Mouse (Mus musculus): ENCODE results near the gene Ensa. TPM values are rescaled to one million over a fixed set of nuclear protein-coding genes. Genes with fewer than 3 reads are reported as not detected.
A peak's percentile ranks its signal among the peaks of the same experiment; 100 is the strongest.

The Ensa gene
- 95.1 and 102 TPM in 2 replicates for polyA plus RNA-seq (2014; fragmentation: Nextera tagmentation; extraction: Ambion mirVana)

DNA sequence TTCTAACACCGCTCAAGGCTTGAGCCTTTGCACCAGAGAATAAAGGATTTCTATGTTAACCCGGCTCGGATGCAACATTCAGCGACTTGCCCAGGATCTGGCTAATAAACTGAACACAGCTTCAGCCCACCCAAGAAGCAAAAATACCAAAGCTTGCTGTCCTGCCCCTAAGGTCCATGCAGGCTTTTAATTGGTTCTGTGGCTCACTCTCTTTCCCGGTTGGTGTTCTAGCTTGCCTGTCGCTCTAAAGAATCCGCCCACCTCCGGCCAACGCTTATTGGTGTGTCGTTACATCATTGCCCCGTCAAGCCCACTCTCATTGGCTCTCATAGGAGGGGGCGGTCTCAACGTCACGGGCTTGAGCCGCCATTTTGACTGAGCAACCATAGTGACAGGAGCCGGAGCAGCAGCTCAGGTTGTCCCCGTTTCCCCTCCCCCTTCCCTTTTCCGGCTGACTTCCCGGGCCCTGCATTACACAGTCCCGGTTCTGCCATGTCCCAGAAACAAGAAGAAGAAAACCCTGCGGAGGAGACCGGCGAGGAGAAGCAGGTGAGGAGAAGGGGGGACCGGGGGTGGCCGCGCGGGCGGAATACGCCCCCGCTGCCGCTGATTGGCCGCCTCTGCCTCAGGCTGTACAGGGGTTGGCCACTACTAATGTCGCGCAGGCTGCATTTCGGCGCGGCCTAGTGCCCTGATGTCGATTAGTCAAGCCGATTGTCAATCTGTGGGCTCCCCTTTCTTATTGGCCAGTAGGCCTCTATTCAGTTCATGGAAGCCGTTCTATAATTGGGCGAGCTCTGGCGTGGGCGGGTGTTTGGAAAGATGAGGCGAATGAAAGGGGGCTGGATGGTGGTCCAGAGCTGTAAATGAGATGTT lies at the start of gene Ensa:
Gene Ensa, plus strand, starts transcription at position 366 of the 876 bp plus-strand sequence.
- H3K9ac ChIP-seq = peak within 1 kb of the TSS; percentile 67
- DNase-seq (ENCODE audit: low spot score) (peak; percentile 98), ATAC-seq (ENCODE audit: low FRiP score) (peak; percentile 98)
- no peaks in the 10 kb centered on the region for H3K9me3 ChIP-seq (ENCODE audit: control insufficient read depth, low read length)
- H3K4me1 ChIP-seq (replicated peaks; ENCODE audit: control insufficient read depth, insufficient read depth, low read length) = peaks cover 13% of the 10 kb centered on the region
- peaks cover 45% of the 10 kb centered on the region for H3K36me3 ChIP-seq (replicated peaks; ENCODE audit: control insufficient read depth, insufficient read depth)
- H3K4me2 ChIP-seq (replicated peaks) = peak within 1 kb of the TSS; percentile 87
- peak within 1 kb of the TSS; percentile 48 for H3K4me3 ChIP-seq (replicated peaks; ENCODE audit: low read length)
- H3K27me3 ChIP-seq (ENCODE audit: control insufficient read depth, insufficient read depth, low read length) = no peaks in the 10 kb centered on the region
- H3K27ac ChIP-seq = peak within 1 kb of the TSS; percentile 94
- under 1% methylated on average over 44 of the region's 44 CpGs for WGBS

DNA sequence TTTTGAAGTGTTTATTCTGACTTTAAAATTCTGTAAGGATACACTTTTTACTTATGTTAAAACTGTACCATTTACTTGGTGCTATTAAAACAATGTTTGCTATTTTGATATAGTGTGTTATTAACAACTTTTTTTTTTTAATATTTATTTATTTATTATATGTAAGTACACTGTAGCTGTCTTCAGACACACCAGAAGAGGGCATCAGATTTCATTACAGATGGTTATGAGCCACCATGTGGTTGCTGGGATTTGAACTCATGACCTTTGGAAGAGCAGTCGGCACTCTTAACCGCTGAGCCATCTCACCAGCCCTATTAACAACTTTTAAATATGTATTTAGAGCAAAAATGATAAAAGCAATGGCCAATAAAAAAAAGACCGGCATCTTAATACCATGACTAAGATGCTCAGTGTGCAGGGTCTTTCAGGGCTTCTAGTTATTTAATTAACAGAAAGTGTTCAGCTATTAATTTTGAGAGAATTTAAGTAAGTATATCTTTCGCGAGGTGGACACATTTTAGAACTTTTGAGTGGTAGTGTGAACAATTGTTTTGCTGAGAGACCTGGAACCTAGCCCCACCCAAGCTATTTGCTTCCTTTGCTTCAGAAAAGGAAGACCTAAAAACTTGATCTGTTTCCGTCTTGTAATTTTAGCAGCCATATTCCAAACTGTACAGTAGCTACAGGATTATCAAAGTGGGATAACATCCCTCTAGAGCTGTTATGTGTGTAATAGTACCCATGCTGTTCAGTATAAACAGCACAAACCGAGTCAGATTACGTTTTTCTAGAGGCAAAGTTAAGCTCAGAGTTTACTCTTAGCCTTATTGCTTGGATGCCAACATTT lies 36.8 kb upstream of the Ensa start:
- Histone ChIP-seq H3K9ac (peak overlapping the region; percentile 17; the same call in 1 of the 2 replicates), H3K9me3 (ENCODE audit: control insufficient read depth, low read length) (no peaks in the 10 kb centered on the region), H3K36me3 (replicated peaks; ENCODE audit: control insufficient read depth, insufficient read depth) (peaks cover 14% of the 10 kb centered on the region), H3K4me2 (replicated peaks) (peak overlapping the region; percentile 61), H3K27ac (peak overlapping the region; percentile 62), H3K4me1 (replicated peaks; ENCODE audit: control insufficient read depth, insufficient read depth, low read length) (peaks cover 9% of the 10 kb centered on the region; the same call in 1 of the 2 replicates), H3K4me3 (replicated peaks; ENCODE audit: low read length) (peak overlapping the region; percentile 26), H3K27me3 (ENCODE audit: control insufficient read depth, insufficient read depth, low read length) (no peaks in the 10 kb centered on the region)
- no peak for ATAC-seq (ENCODE audit: low FRiP score)
- WGBS = 52% methylated on average over 8 of the region's 8 CpGs
- no peak for DNase-seq (ENCODE audit: low spot score)

- H3K9ac ChIP-seq = peak within 1 kb of the TSS; percentile 63
- peaks cover 9% of the 10 kb centered on the region; the same call in 1 of the 2 replicates for H3K4me1 ChIP-seq (replicated peaks; ENCODE audit: control insufficient read depth, insufficient read depth, low read length)
- H3K27me3 ChIP-seq (ENCODE audit: control insufficient read depth, insufficient read depth, low read length) = no peaks in the 10 kb centered on the region
- H3K9me3 ChIP-seq (ENCODE audit: control insufficient read depth, low read length) = no peaks in the 10 kb centered on the region
- peaks cover 21% of the 10 kb centered on the region for H3K36me3 ChIP-seq (replicated peaks; ENCODE audit: control insufficient read depth, insufficient read depth)
- ATAC-seq (ENCODE audit: low FRiP score) (peak; percentile 100), DNase-seq (ENCODE audit: low spot score) (peak; percentile 98)
- H3K4me3 ChIP-seq (replicated peaks; ENCODE audit: low read length) = peak within 1 kb of the TSS; percentile 63
- whole genome bisulfite sequencing = under 1% methylated on average over 12 of the region's 12 CpGs
- H3K27ac ChIP-seq = peak within 1 kb of the TSS; percentile 62
- peak within 1 kb of the TSS; percentile 88 for H3K4me2 ChIP-seq (replicated peaks)
Observed at GRCm38 (mm10) chr3:95588604-95589086, 36.1 kb upstream of the Ensa start, which contains the start of gene Golph3l. Gene Golph3l (plus strand): TSS chr3:95588934.

DNA sequence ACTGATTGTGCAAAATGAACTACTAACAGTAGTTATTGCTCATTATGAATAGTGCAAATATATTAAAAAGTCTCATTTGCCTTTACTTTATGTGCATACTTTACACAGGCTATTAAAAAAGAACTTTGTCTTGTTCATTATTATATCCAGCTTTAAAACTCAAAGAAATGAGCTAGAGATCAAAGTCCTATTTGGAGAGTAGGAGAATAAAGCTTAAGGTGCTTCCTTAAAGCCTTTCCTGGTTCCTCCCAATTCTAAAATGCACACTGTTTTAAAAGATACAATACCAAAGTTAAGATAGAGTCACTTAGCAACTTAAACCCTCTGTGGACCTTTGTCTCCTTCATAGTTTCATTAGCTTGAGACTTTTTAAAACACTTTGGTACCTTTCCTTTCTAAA lies 26.1 kb upstream of the Ensa start:
- Histone ChIP-seq H3K4me1 (replicated peaks; ENCODE audit: control insufficient read depth, insufficient read depth, low read length) (no peaks in the 10 kb centered on the region), H3K9ac (no peak overlapping the region), H3K27ac (no peak overlapping the region), H3K4me3 (replicated peaks; ENCODE audit: low read length) (no peak overlapping the region), H3K9me3 (ENCODE audit: control insufficient read depth, low read length) (no peaks in the 10 kb centered on the region), H3K4me2 (replicated peaks) (no peak overlapping the region), H3K36me3 (replicated peaks; ENCODE audit: control insufficient read depth, insufficient read depth) (peaks cover 48% of the 10 kb centered on the region), H3K27me3 (ENCODE audit: control insufficient read depth, insufficient read depth, low read length) (no peaks in the 10 kb centered on the region)
- ATAC-seq (ENCODE audit: low FRiP score) (no peak), DNase-seq (ENCODE audit: low spot score) (no peak)

DNA sequence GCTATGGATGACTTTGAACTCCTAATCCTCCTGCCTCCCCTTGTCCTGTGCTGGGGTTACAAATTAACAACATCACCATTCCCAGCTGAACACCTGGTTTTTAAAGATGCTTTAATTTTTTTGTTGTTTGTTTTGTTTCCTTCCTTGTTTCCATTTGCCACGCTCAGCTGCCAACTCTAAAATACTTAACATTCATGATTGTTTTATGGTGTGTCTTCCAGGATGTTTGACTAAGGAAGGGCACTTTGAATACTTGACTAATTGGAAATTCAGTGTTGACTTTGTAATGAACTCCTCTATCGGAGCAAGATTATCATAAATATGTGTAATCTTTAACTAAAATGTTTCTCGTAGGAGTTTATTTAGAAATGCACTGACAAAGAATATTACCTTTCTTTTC lies 23.5 kb upstream of the Ensa start:
- DNase-seq (ENCODE audit: low spot score) (no peak), ATAC-seq (ENCODE audit: low FRiP score) (no peak)
- Histone ChIP-seq H3K9ac (no peak overlapping the region), H3K4me2 (replicated peaks) (no peak overlapping the region), H3K27me3 (ENCODE audit: control insufficient read depth, insufficient read depth, low read length) (no peaks in the 10 kb centered on the region), H3K4me3 (replicated peaks; ENCODE audit: low read length) (no peak overlapping the region), H3K27ac (no peak overlapping the region), H3K9me3 (ENCODE audit: control insufficient read depth, low read length) (no peaks in the 10 kb centered on the region), H3K4me1 (replicated peaks; ENCODE audit: control insufficient read depth, insufficient read depth, low read length) (no peaks in the 10 kb centered on the region), H3K36me3 (replicated peaks; ENCODE audit: control insufficient read depth, insufficient read depth) (peaks cover 31% of the 10 kb centered on the region)
- WGBS = 92% methylated on average over 3 of the region's 3 CpGs

GRCm38 (mm10) chr3:95606096-95606495 lies 18.7 kb upstream of the Ensa start:
- no peak overlapping the region for H3K27ac ChIP-seq
- DNase-seq (ENCODE audit: low spot score) (no peak), ATAC-seq (ENCODE audit: low FRiP score) (no peak)
- no peaks in the 10 kb centered on the region for H3K4me1 ChIP-seq (replicated peaks; ENCODE audit: control insufficient read depth, insufficient read depth, low read length)
- H3K4me3 ChIP-seq (replicated peaks; ENCODE audit: low read length) = no peak overlapping the region
- no peaks in the 10 kb centered on the region for H3K9me3 ChIP-seq (ENCODE audit: control insufficient read depth, low read length)
- no peak overlapping the region for H3K9ac ChIP-seq
- H3K36me3 ChIP-seq (replicated peaks; ENCODE audit: control insufficient read depth, insufficient read depth) = peaks cover 52% of the 10 kb centered on the region
- H3K27me3 ChIP-seq (ENCODE audit: control insufficient read depth, insufficient read depth, low read length) = no peaks in the 10 kb centered on the region
- 82% methylated on average over 3 of the region's 3 CpGs for WGBS
- no peak overlapping the region for H3K4me2 ChIP-seq (replicated peaks)

- 81% methylated on average over 3 of the region's 3 CpGs for WGBS
- DNase-seq (ENCODE audit: low spot score) = no peak
- peaks cover 56% of the 10 kb centered on the region for H3K36me3 ChIP-seq (replicated peaks; ENCODE audit: control insufficient read depth, insufficient read depth)
Observed at GRCm38 (mm10) chr3:95609195-95609594, 15.6 kb upstream of the Ensa start.

DNA sequence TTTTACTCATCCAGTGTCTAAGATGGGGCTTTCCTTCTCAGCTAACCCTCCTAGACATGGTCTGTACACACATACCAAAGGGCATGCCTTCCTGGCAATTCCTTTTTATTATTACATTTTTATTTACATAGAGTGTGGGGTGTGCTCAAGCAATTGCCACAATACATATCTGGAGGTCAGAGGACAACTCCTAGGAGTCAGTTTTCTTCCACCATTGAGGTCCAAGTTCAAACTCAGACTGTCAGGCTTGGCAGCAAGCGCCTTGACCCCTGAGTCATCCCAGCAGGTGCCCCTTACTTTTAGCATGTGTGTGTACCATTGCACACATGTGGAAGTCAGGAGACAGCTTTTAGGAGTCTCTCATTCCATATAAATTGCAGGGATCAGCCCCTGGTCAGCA lies 10.8 kb upstream of the Ensa start:
- no peaks in the 10 kb centered on the region for H3K4me1 ChIP-seq (replicated peaks; ENCODE audit: control insufficient read depth, insufficient read depth, low read length)
- no peak overlapping the region for H3K27ac ChIP-seq
- ATAC-seq (ENCODE audit: low FRiP score) (no peak), DNase-seq (ENCODE audit: low spot score) (no peak)
- WGBS = 97% methylated on average over 1 of the region's 1 CpGs
- H3K4me3 ChIP-seq (replicated peaks; ENCODE audit: low read length) = no peak overlapping the region
- H3K9me3 ChIP-seq (ENCODE audit: control insufficient read depth, low read length) = no peaks in the 10 kb centered on the region
- H3K4me2 ChIP-seq (replicated peaks) = no peak overlapping the region
- H3K27me3 ChIP-seq (ENCODE audit: control insufficient read depth, insufficient read depth, low read length) = no peaks in the 10 kb centered on the region
- peaks cover 59% of the 10 kb centered on the region for H3K36me3 ChIP-seq (replicated peaks; ENCODE audit: control insufficient read depth, insufficient read depth)
- no peak overlapping the region for H3K9ac ChIP-seq

More at GRCm38 (mm10) chr3:95609195-95609594, 15.6 kb upstream of the Ensa start:
- Histone ChIP-seq H3K9ac (no peak overlapping the region), H3K4me2 (replicated peaks) (no peak overlapping the region), H3K9me3 (ENCODE audit: control insufficient read depth, low read length) (no peaks in the 10 kb centered on the region), H3K4me1 (replicated peaks; ENCODE audit: control insufficient read depth, insufficient read depth, low read length) (no peaks in the 10 kb centered on the region), H3K27ac (no peak overlapping the region), H3K27me3 (ENCODE audit: control insufficient read depth, insufficient read depth, low read length) (no peaks in the 10 kb centered on the region), H3K4me3 (replicated peaks; ENCODE audit: low read length) (no peak overlapping the region)
- ATAC-seq (ENCODE audit: low FRiP score) = no peak

- Histone ChIP-seq H3K36me3 (replicated peaks; ENCODE audit: control insufficient read depth, insufficient read depth) (peaks cover 53% of the 10 kb centered on the region), H3K4me2 (replicated peaks) (no peak overlapping the region), H3K27ac (no peak overlapping the region), H3K4me3 (replicated peaks; ENCODE audit: low read length) (no peak overlapping the region), H3K27me3 (ENCODE audit: control insufficient read depth, insufficient read depth, low read length) (no peaks in the 10 kb centered on the region), H3K9ac (no peak overlapping the region), H3K4me1 (replicated peaks; ENCODE audit: control insufficient read depth, insufficient read depth, low read length) (no peaks in the 10 kb centered on the region), H3K9me3 (ENCODE audit: control insufficient read depth, low read length) (no peaks in the 10 kb centered on the region)
- no peak for DNase-seq (ENCODE audit: low spot score)
- no peak for ATAC-seq (ENCODE audit: low FRiP score)
- WGBS = 96% methylated on average over 1 of the region's 1 CpGs
Observed at GRCm38 (mm10) chr3:95618511-95618910, 6.3 kb upstream of the Ensa start.
